ENCODE assay signal across 12 mouse cellular contexts in the genomic region with DNA sequence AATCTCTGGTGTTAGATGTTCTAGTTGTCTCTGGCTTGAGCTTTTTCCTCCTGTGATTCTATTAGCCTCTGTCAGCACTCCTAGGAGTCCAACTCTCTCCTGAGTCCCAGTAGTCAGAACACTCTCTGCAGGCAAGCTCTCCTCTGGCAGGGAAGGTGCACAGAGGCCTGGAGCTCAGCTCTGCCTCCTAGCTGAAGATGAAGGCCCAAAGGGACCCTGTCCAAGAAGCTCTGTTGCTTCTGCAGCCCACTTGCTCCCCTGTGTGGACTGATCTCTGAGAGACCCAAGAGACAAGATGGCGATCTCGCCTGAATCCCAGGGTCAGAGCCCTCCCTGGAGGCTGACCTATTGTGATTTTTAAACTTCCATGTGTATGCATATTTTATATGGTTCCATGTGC.
"Had no signal": no experiment of that assay in that cellular context is flagged by ENCODE, and none has a peak within 500 bp of the region (broad histone marks: within the 10 kb centered on the region; RNA-seq: fewer than 3 reads in every experiment).

No protein-coding gene starts in this region.

- ATAC-seq: lung, postnatal 0 days; midbrain, embryonic 13.5 days had no signal

- H3K4me2 ChIP-seq: kidney, embryonic 15.5 days; limb, embryonic 12.5 days; liver, embryonic 15.5 days; midbrain, embryonic 13.5 days; stomach, embryonic 15.5 days had no signal

- H3K4me1 ChIP-seq: kidney, embryonic 15.5 days; limb, embryonic 12.5 days; liver, embryonic 15.5 days; midbrain, embryonic 13.5 days; stomach, embryonic 15.5 days had no signal

- DNase-seq: kidney, adult 2 months; kidney, postnatal 25 days; liver; lung, adult 2 months; lung, postnatal 36 days; right cerebral cortex, postnatal 14 days had no signal

- H3K9ac ChIP-seq: kidney, embryonic 15.5 days; limb, embryonic 12.5 days; liver, embryonic 15.5 days; midbrain, embryonic 13.5 days; stomach, embryonic 15.5 days had no signal

- H3K36me3 ChIP-seq: kidney, embryonic 15.5 days; limb, embryonic 12.5 days; liver, embryonic 15.5 days; midbrain, embryonic 13.5 days; stomach, embryonic 15.5 days had no signal

- H3K4me3 ChIP-seq: kidney, embryonic 15.5 days; limb, embryonic 12.5 days; liver, embryonic 15.5 days; midbrain, embryonic 13.5 days; stomach, embryonic 15.5 days had no signal

- H3K9me3 ChIP-seq: kidney, embryonic 15.5 days; limb, embryonic 12.5 days; liver, embryonic 15.5 days; stomach, embryonic 15.5 days had no signal

- H3K27me3 ChIP-seq: kidney, embryonic 15.5 days; limb, embryonic 12.5 days; liver, embryonic 15.5 days; midbrain, embryonic 13.5 days; stomach, embryonic 15.5 days had no signal

- H3K27ac ChIP-seq: kidney, embryonic 15.5 days; limb, embryonic 12.5 days; liver, embryonic 15.5 days; midbrain, embryonic 13.5 days; stomach, embryonic 15.5 days had no signal
